Mouse (Mus musculus) brain, embryonic 14.5 days (tissue): ENCODE measurements around the gene Iscu.

Experiments
- CTCF ChIP-seq: fragments of 200-500 bp; IDR thresholded peaks from 2 replicates; pipeline ENCODE4 v1.5.1; 2012; ENCODE audit warnings: inconsistent platforms, mild to moderate bottlenecking, moderate library complexity, borderline replicate concordance; ENCODE audit not compliant: insufficient read depth, insufficient read length; ENCODE audit errors: extremely low read depth
- POLR2A ChIP-seq: fragments of 200-500 bp; IDR thresholded peaks from 2 replicates; pipeline ENCODE4 v1.6.1; 2012; ENCODE audit warnings: mild to moderate bottlenecking, inconsistent platforms, borderline replicate concordance; ENCODE audit not compliant: poor library complexity, insufficient read depth, insufficient read length, severe bottlenecking; ENCODE audit errors: extremely low read depth

GRCm38 (mm10) chr5:113755347-113756030 lies 17.1 kb upstream of the Iscu start:
- no peak for TF ChIP-seq POLR2A
- no peak for TF ChIP-seq CTCF
